Mouse (Mus musculus) cerebral cortex, adult 2 months (tissue): Measurements from ENCODE around the gene Omt2a.

Experiments used
- WGBS: fragments of 180-500 bp; shearing (Covaris S2); methylation state at CpG from one replicate; pipeline ENCODE4 v1.1.7; 2018; 5-methylcytosine and 5-hydroxymethylcytosine counted together

Omt2a gene

GRCm38 (mm10) chr9:78294781-78295180, 19.8 kb downstream of the Omt2a start:
- WGBS = 89% methylated on average over 7 of the region's 7 CpGs

DNA sequence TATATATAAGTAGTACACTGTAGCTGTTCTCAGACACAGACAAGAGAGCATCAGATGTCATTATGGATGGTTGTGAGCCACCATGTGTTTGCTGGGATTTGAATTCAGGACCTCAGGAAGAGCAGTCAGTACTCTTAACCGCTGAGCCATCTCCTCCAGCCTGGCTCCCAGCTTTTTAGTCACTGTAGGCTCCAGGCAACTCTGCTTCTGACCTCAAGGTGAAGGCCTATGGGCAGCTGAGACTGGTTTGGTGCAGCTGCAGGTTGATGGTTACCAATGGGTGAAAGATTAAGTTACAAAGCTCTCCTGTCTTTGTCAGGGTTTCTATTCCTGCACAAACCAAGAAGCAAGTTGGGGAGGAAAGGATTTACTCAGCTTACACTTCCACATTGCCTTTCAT, 20.9 kb downstream of the Omt2a start:
- 80% methylated on average over 1 of the region's 1 CpGs for WGBS

DNA sequence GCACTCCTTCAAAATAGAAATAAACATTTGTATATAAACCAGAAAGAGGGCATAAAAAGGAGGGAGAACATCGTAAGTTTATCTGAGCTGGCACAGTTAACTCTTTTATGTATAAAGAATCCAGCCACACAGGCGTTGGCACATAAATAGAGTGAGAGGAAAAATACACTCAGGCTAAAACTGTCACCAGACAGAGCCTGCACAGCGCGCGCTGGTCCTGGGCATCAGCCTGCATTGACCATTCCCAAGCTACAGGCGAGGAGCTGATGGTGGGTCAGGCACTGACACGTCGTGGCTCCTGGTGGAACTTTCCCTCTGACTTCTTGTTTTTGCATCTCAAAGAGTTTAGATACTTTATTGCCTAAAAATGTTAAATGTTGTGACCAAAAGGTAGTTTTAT, 22.1 kb downstream of the Omt2a start:
- 71% methylated on average over 8 of the region's 8 CpGs for WGBS

DNA sequence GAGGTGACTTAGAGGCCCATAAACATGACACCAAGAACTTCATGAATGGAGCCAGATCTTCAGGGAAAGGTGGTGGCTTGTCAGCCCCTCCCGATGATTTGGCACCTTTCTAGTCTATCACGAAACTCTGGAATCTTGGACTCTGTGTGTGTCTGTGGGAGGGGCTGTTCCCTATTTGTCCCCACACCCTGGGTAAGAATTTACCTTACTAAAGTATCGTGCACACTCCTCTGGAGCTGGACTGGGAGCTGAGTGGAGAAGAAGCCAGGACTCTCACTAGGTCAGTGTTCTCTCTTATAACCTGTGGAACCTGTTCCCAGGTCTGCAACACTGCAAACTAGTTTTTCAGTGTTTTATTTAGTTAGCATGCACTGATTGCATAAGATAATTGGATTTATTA, 24.9 kb downstream of the Omt2a start, which contains the start of gene Gm10639:
Gene Gm10639 (plus strand): TSS at position 201 of the 400 bp plus-strand sequence.
- 89% methylated on average over 3 of the region's 3 CpGs for WGBS

- 76% methylated on average over 1 of the region's 1 CpGs for WGBS
Observed at GRCm38 (mm10) chr9:78289063-78289462, 25.5 kb downstream of the Omt2a start.

DNA sequence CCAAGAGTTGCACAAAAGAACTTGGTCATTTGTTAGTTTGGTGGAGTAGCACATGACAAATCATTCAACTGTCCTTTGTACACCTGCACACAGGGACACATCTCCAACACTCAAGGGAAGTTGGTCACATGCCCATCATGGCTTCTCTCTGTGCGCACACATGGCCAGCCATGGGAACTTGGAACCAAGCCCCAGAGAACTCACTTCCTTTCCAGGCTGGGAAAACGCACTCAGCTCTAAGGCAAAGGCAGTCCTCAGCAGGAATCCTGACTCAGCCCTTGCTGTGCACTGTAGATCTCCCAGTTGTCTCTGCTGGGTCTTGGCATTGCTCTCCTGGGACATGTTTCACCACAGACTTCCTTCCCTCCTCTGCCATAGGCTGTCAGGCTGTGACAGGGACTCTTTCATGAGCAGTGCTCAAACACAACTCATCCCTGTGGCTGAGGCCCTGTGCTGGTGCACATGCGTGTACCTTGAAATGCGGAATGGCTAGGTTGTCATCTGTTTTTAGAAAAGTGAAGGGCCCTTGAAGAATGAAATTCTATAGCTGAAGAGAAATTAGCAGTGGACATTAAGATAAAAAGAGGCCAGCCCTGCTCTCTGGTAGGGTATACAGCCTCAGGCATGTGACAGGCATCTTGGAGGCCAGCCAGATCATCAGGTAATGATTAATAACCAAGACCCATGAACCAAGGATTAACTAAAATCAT, 32.4 kb downstream of the Omt2a start:
- WGBS = 79% methylated on average over 4 of the region's 4 CpGs

DNA sequence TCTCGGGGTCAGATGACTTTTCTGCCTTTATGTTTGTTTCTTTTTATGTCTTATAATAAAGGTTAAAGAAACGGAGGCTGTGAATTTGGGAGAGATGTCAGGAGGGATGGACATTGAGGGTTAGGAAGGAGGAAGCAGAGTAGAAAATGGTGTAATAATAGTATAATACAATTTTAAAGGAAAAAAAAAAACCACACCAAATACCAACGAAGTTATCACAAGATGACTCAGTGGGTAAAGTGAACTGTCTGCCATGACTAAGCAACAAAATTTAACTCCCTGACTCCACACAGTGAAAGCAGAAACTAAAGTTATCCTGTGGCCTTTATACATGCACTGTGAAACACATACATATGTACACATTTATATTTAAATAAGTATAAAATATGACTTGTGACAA, 43.7 kb downstream of the Omt2a start:
- WGBS = 71% methylated on average over 3 of the region's 3 CpGs
